Mouse (Mus musculus) heart, postnatal 0 days (tissue): Measurements from ENCODE around the gene Ndufb6. TPM values are rescaled to one million over a fixed set of nuclear protein-coding genes. Genes with fewer than 3 reads are reported as not detected.

ENCODE experiments used
- ATAC-seq: fragments of 200-750 bp; cut with Nextera tagmentation; 2 replicates; pipeline ENCODE4 v1.8.0; 2017; ENCODE audit warnings: low read depth, moderate number of reproducible peaks, moderate library complexity; ENCODE audit not compliant: insufficient read depth
- DNase-seq: peaks from one replicate; pipeline ENCODE4 v3.0.0-alpha.2; 2016; ENCODE audit warnings: low spot score
- H3K27ac ChIP-seq: fragments of 300-500 bp; sonication (generic); 2 replicates; pipeline ENCODE4 v1.5.1; 2014; ENCODE audit warnings: low read depth, mild to moderate bottlenecking
- H3K27me3 ChIP-seq: fragments of 300-500 bp; sonication (generic); 2 replicates; pipeline ENCODE4 v1.6.1; 2014; ENCODE audit warnings: low read length, mixed read lengths; ENCODE audit not compliant: control insufficient read depth, insufficient read depth
- H3K36me3 ChIP-seq: fragments of 300-500 bp; sonication (generic); replicated peaks from 2 replicates; pipeline ENCODE4 v1.6.1; 2014; ENCODE audit warnings: low read length, mixed read lengths; ENCODE audit not compliant: control insufficient read depth, insufficient read depth
- H3K4me1 ChIP-seq: fragments of 300-500 bp; sonication (generic); 2 replicates; pipeline ENCODE4 v1.6.1; 2014; ENCODE audit warnings: antibody characterized with exemption; ENCODE audit not compliant: control insufficient read depth, insufficient read depth
- H3K4me2 ChIP-seq: fragments of 300-500 bp; sonication (generic); 2 replicates; pipeline ENCODE4 v1.6.1; 2014; ENCODE audit warnings: low read depth, mild to moderate bottlenecking, low read length, moderate library complexity
- H3K4me3 ChIP-seq: fragments of 300-500 bp; sonication (generic); 2 replicates; pipeline ENCODE4 v1.5.1; 2014; ENCODE audit warnings: low read depth, low read length
- H3K9ac ChIP-seq: fragments of 300-500 bp; sonication (generic); replicated peaks from 2 replicates; pipeline ENCODE4 v1.6.1; 2014; ENCODE audit warnings: low read depth, low read length, mixed read lengths
- H3K9me3 ChIP-seq: fragments of 300-500 bp; sonication (generic); replicated peaks from 2 replicates; pipeline ENCODE4 v1.6.1; 2016; ENCODE audit warnings: low read length; ENCODE audit not compliant: control insufficient read depth
- CTCF ChIP-seq: IDR thresholded peaks from 2 replicates; pipeline ENCODE4 v1.5.1; 2016; ENCODE audit warnings: antibody characterized with exemption, control low read depth, low read depth
- EP300 ChIP-seq: IDR thresholded peaks from 2 replicates; pipeline ENCODE4 v1.6.1; 2016; ENCODE audit warnings: antibody characterized with exemption, low read depth
- WGBS: fragments of 180-500 bp; shearing (Covaris S2); extraction: QIAGEN DNeasy Blood & Tissue Kit; methylation state at CpG from one replicate; pipeline ENCODE4 v1.1.7; 2014; 5-methylcytosine and 5-hydroxymethylcytosine counted together
- polyA plus RNA-seq: library from polyadenylated mRNA; unstranded; fragments of >200 nt; fragmentation: Nextera tagmentation; extraction: Ambion mirVana; gene quantifications from 2 replicates; pipeline ENCODE4 v1.2.1, GENCODE M21; 2015
- total RNA-seq: library from RNA; depleted of rRNA; stranded (reverse); fragments of >200 nt; gene quantifications from 2 replicates; pipeline ENCODE4 v1.2.3, GENCODE M21; 2014; ENCODE audit warnings: low replicate concordance

The Ndufb6 gene
- total and polyA plus RNA-seq, 2 experiments from 2014 or later, result 553 to 1,016 TPM

GRCm38 (mm10) chr4:40239409-40240271, 39.6 kb downstream of the Ndufb6 start, which contains the start of gene Ddx58:
Gene Ddx58, minus strand, starts transcription at chr4:40239828.
- Histone ChIP-seq H3K9me3 (no peaks in the 10 kb centered on the region), H3K27ac (peak within 1 kb of the TSS; percentile 88), H3K9ac (peak within 1 kb of the TSS; percentile 74), H3K4me2 (peak within 1 kb of the TSS; percentile 94), H3K4me3 (peak within 1 kb of the TSS; percentile 86), H3K36me3 (peaks cover 3% of the 10 kb centered on the region; the same call in 1 of the 2 replicates), H3K27me3 (no peaks in the 10 kb centered on the region), H3K4me1 (peaks cover 4% of the 10 kb centered on the region)
- DNase-seq, result peak; percentile 65
- ATAC-seq, result peak; percentile 71
- 3% methylated on average over 31 of the region's 35 CpGs for WGBS
- TF ChIP-seq EP300 (no peak), CTCF (no peak)

GRCm38 (mm10) chr4:40238483-40239408, 40.5 kb downstream of the Ndufb6 start:
- peak; percentile 82 for ATAC-seq

DNA sequence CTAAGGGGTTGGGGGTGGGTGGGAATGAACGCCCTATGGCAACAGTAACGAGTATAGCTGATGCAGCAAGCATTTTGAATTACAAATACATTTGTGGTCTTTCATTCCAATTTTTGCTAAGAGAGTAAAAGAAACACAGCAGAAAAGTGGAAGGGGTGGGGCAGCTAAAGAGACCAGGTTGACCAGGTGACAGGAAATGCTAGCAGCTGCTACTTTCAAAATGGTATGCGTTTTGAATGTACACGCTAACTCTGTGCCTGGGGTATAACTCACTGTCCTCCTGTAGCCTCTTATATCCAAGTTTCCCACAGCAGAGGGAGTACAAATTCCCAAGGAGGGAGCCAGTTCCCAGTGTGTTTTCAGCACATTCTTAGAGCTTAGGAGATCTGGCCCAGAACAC, 42.4 kb downstream of the Ndufb6 start:
- Histone ChIP-seq H3K4me3 (no peak overlapping the region), H3K9ac (no peak overlapping the region), H3K4me1 (peaks cover 4% of the 10 kb centered on the region), H3K4me2 (no peak overlapping the region), H3K36me3 (peaks cover 9% of the 10 kb centered on the region; the same call in 1 of the 2 replicates), H3K9me3 (no peaks in the 10 kb centered on the region), H3K27me3 (no peaks in the 10 kb centered on the region), H3K27ac (no peak overlapping the region)
- DNase-seq (no peak), ATAC-seq (no peak)
- 76% methylated on average over 4 of the region's 4 CpGs for WGBS
- TF ChIP-seq CTCF (no peak), EP300 (no peak)

More at GRCm38 (mm10) chr4:40238483-40239408, 40.5 kb downstream of the Ndufb6 start:
- Histone ChIP-seq H3K9ac (peak overlapping the region; percentile 74), H3K9me3 (no peaks in the 10 kb centered on the region), H3K27me3 (no peaks in the 10 kb centered on the region), H3K4me2 (peak overlapping the region; percentile 94), H3K4me1 (peaks cover 4% of the 10 kb centered on the region), H3K36me3 (peaks cover 3% of the 10 kb centered on the region; the same call in 1 of the 2 replicates), H3K27ac (peak overlapping the region; percentile 88), H3K4me3 (peak overlapping the region; percentile 86)
- 1% methylated on average over 17 of the region's 17 CpGs for WGBS
- peak; percentile 62 for DNase-seq
- TF ChIP-seq EP300 (no peak), CTCF (no peak)

DNA sequence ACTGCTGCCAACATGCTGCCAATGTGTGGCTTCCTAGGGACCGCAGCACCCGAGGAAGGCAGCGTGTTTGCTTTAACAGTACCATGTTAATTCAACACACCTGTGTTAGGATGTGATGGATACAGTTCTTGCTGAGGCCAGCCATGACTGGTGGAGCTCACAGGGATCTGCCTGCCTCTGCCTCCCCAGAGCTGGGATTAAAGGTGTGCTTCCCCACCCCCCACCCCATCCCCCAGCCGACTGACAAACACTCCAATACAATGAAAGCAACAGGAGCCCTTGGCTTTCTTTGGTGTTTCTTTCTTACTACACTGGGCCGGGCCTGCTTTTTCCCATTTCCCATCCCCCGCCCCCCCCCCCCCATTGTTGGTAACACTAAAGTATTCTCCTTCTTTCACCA, 45.0 kb downstream of the Ndufb6 start:
- Histone ChIP-seq H3K4me2 (no peak overlapping the region), H3K9ac (no peak overlapping the region), H3K4me3 (no peak overlapping the region), H3K4me1 (peaks cover 4% of the 10 kb centered on the region), H3K27ac (no peak overlapping the region), H3K9me3 (no peaks in the 10 kb centered on the region), H3K27me3 (no peaks in the 10 kb centered on the region), H3K36me3 (peaks cover 9% of the 10 kb centered on the region; the same call in 1 of the 2 replicates)
- no peak for ATAC-seq
- DNase-seq, result no peak
- WGBS, result 77% methylated on average over 6 of the region's 6 CpGs
- TF ChIP-seq CTCF (no peak), EP300 (no peak)

- no peaks in the 10 kb centered on the region for H3K4me1 ChIP-seq
- DNase-seq, result no peak
- H3K36me3 ChIP-seq, result peaks cover 9% of the 10 kb centered on the region; the same call in 1 of the 2 replicates
- H3K4me2 ChIP-seq, result no peak overlapping the region
- ATAC-seq, result no peak
- 88% methylated on average over 7 of the region's 7 CpGs for WGBS
- H3K9me3 ChIP-seq, result no peaks in the 10 kb centered on the region
- no peak overlapping the region for H3K27ac ChIP-seq
- no peaks in the 10 kb centered on the region for H3K27me3 ChIP-seq
- no peak overlapping the region for H3K9ac ChIP-seq
- H3K4me3 ChIP-seq, result no peak overlapping the region
- TF ChIP-seq CTCF (no peak), EP300 (no peak)
Measured at GRCm38 (mm10) chr4:40233062-40233664, 46.1 kb downstream of the Ndufb6 start.
